Mouse (Mus musculus): Measurements from ENCODE around the gene Pitx1. TPM values are rescaled to one million over a fixed set of nuclear protein-coding genes. Genes with fewer than 3 reads are reported as not detected.

The Pitx1 gene
- polyA plus RNA-seq, 1 experiment from 2014 or later, result 0.08 TPM

DNA sequence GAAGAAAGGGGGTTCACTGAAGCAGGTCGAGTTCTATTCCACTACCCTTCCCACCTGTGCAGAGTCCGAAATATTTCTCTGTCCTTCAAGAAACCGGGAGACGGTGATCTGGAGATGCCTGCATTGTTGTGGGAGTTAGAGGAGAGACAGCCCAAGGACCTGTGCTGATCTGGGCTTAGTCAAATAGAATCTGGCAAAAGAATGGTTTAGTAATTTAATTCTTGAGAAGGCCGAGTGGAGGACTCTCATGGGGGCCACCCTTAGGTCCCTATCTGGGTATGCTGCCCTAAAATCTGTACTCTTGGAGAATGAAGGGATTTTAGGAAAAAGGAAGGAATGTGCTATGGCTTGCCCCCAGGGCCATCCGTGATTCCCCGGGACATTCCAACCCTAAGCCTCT lies 2.1 kb downstream of the Pitx1 start:
- Histone ChIP-seq H3K4me1 (replicated peaks; ENCODE audit: insufficient read depth, low read length) (peaks cover 21% of the 10 kb centered on the region), H3K4me2 (ENCODE audit: low read length) (no peak overlapping the region), H3K9me3 (replicated peaks; ENCODE audit: low read length) (no peaks in the 10 kb centered on the region), H3K36me3 (ENCODE audit: insufficient read depth, low read length) (no peaks in the 10 kb centered on the region), H3K4me3 (replicated peaks; ENCODE audit: low read depth, low read length) (no peak overlapping the region), H3K9ac (ENCODE audit: low read depth, low read length) (no peak overlapping the region), H3K27ac (no peak overlapping the region), H3K27me3 (ENCODE audit: insufficient read depth, low read length) (peaks cover 93% of the 10 kb centered on the region)
- DNase-seq (ENCODE audit: low spot score) (no peak), ATAC-seq (replicated peaks; ENCODE audit: low FRiP score, low read depth) (no peak)
- 7% methylated on average over 7 of the region's 7 CpGs for WGBS
- no peak for TF ChIP-seq CTCF (IDR thresholded peaks at IDR 0.05; ENCODE audit: low read depth)

DNA sequence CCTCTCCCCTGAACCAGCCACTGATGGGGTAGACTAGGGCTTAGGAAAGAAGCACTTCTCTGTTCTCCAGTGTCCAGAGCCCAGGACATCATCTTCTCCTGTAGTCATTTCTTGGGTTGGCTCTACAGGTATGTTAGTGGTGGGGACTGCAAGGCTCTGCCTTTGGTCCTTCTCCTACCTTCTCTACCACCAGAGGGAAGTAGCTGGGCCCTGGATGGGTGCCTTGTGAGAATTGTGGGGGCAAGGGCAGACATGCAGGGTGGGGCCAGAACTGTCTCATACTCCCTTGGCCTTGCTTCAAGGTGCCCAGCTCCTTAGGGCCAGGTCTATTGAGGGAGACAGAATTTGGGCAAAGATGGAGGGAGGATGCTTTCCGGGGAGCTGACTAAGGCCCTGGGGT lies 3.4 kb downstream of the Pitx1 start:
- ATAC-seq (replicated peaks; ENCODE audit: low FRiP score, low read depth) (no peak), DNase-seq (ENCODE audit: low spot score) (no peak)
- no peak for TF ChIP-seq CTCF (IDR thresholded peaks at IDR 0.05; ENCODE audit: low read depth)
- no peaks in the 10 kb centered on the region for H3K9me3 ChIP-seq (replicated peaks; ENCODE audit: low read length)
- H3K27ac ChIP-seq, result no peak overlapping the region
- no peaks in the 10 kb centered on the region for H3K36me3 ChIP-seq (ENCODE audit: insufficient read depth, low read length)
- 55% methylated on average over 1 of the region's 1 CpGs for WGBS
- no peak overlapping the region for H3K9ac ChIP-seq (ENCODE audit: low read depth, low read length)
- peaks cover 95% of the 10 kb centered on the region for H3K27me3 ChIP-seq (ENCODE audit: insufficient read depth, low read length)
- no peak overlapping the region for H3K4me2 ChIP-seq (ENCODE audit: low read length)
- peaks cover 21% of the 10 kb centered on the region for H3K4me1 ChIP-seq (replicated peaks; ENCODE audit: insufficient read depth, low read length)
- no peak overlapping the region for H3K4me3 ChIP-seq (replicated peaks; ENCODE audit: low read depth, low read length)

DNA sequence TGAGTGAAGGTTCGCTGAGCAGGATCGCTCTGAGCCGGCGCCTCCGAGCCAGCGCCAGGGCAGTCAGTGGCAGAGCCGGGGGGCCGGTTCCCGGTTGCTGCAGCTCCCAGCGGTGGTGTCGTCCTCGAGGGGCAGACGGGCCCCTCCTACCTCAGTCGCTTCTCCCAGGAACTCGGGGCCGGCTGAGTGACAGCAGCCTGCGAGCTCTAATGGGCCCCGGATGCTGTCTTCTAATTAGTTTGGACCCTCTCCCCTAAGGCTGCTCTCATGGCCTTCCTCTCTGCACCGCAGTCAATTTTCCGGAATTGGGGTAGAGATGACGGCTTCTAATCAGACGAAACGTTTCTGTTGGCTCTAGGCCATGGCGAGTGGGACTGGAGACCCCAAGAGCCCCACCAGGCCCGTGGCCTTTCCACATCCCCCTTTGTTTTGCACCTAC lies 4.3 kb downstream of the Pitx1 start:
- Histone ChIP-seq H3K9ac (ENCODE audit: low read depth, low read length) (no peak overlapping the region), H3K4me2 (ENCODE audit: low read length) (peak overlapping the region; percentile 43), H3K4me3 (replicated peaks; ENCODE audit: low read depth, low read length) (peak overlapping the region; percentile 13; the same call in 1 of the 2 replicates), H3K36me3 (ENCODE audit: insufficient read depth, low read length) (no peaks in the 10 kb centered on the region), H3K27ac (no peak overlapping the region), H3K4me1 (replicated peaks; ENCODE audit: insufficient read depth, low read length) (peaks cover 21% of the 10 kb centered on the region), H3K9me3 (replicated peaks; ENCODE audit: low read length) (no peaks in the 10 kb centered on the region), H3K27me3 (ENCODE audit: insufficient read depth, low read length) (peaks cover 91% of the 10 kb centered on the region)
- ATAC-seq (replicated peaks; ENCODE audit: low FRiP score, low read depth), result no peak
- WGBS, result 4% methylated on average over 25 of the region's 25 CpGs
- no peak for DNase-seq (ENCODE audit: low spot score)
- TF ChIP-seq CTCF (IDR thresholded peaks at IDR 0.05; ENCODE audit: low read depth), result no peak

DNA sequence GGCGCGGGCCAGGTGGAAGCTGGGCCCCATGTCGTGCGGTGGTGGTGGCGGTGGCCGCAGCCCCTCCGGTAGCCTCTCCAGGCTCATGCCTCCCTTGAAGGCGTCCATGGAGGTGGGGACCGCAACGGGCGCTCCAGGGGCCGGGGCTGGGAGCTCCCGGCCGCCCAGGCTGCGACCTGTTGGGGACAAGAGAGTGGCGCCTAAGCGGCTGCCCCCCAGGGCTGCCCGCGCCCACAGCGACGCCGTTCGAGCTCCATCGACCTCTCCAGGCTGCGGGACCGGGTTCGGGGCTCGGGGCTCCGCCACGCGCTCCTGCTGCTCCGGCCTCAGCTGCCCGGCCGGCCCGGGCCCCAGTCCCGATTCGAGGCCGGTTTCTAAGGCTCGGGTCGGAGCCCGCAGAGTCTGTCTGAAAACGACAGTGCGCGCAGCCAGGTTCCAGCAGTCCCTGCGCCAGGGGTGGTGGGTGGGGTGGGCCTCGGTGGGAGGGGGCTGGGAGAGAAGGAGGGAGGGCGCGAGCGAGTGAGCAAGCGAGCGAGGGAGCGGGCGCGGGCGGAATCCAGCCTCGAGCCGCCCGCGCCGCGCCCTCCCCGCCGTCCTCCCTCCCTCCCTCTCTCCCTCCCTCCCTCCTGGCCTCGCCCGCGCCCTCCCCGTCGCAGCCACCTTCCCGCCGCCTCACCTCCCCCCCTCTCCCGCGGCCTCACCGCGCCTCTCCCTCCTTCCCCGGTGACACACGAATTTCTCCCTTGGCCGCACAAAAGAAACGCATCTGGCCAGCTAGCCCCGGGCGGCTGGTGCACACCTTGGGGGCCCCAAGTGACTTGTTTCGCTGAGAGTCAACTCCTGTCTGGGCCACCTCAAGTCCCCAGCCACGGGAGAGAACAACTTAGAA lies 4.9 kb downstream of the Pitx1 start:
- H3K4me2 ChIP-seq (ENCODE audit: low read length), result peak overlapping the region; percentile 43
- H3K4me1 ChIP-seq (replicated peaks; ENCODE audit: insufficient read depth, low read length), result peaks cover 20% of the 10 kb centered on the region
- no peak for TF ChIP-seq CTCF (IDR thresholded peaks at IDR 0.05; ENCODE audit: low read depth)
- peak overlapping the region; percentile 13 for H3K4me3 ChIP-seq (replicated peaks; ENCODE audit: low read depth, low read length)
- H3K27ac ChIP-seq, result no peak overlapping the region
- ATAC-seq (replicated peaks; ENCODE audit: low FRiP score, low read depth) (no peak), DNase-seq (ENCODE audit: low spot score) (no peak)
- WGBS, result 2% methylated on average over 40 of the region's 82 CpGs
- H3K9ac ChIP-seq (ENCODE audit: low read depth, low read length), result no peak overlapping the region; the same call in 1 of the 2 replicates
- H3K36me3 ChIP-seq (ENCODE audit: insufficient read depth, low read length), result no peaks in the 10 kb centered on the region
- peaks cover 92% of the 10 kb centered on the region for H3K27me3 ChIP-seq (ENCODE audit: insufficient read depth, low read length)
- H3K9me3 ChIP-seq (replicated peaks; ENCODE audit: low read length), result no peaks in the 10 kb centered on the region

DNA sequence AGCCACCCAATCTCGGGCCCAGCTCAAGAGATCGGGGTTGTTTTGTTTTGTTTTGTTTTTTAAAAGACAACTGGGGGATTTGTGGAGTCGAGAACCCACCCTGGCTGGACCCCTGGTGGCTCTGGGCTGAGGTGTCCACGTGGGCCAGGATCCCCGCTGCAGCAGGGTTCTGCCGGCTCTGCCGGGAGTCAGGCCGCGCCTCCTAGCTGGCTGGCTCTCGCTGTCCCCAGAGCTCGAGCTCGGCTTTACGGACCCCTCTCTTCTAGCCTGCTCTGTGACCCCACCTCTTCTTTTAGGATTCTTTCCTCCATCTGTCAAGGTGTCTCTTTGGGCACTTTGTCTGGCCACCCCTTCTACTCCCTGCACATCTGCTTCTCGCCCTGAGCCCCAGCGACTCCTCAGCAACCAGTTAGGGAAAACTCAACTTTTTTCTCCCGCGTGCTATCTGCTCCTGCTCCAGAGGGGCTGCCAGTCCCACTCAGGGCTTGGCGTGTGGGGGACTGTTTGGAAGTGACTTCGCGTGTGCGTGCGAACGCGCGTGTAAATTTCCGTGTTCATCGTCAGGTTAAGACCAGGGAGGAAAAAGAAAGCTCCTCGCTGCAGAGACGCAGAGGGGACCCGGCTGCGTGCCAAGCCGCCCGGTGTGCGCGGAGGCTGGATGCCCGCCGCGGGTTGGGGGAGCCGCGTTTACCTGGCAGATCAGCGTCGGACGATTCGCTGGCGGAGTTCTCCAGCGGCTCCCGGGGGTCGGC lies 5.7 kb downstream of the Pitx1 start:
- Histone ChIP-seq H3K27me3 (ENCODE audit: insufficient read depth, low read length) (peaks cover 92% of the 10 kb centered on the region), H3K9me3 (replicated peaks; ENCODE audit: low read length) (no peaks in the 10 kb centered on the region), H3K4me2 (ENCODE audit: low read length) (peak overlapping the region; percentile 43), H3K4me1 (replicated peaks; ENCODE audit: insufficient read depth, low read length) (peaks cover 16% of the 10 kb centered on the region), H3K27ac (no peak overlapping the region), H3K4me3 (replicated peaks; ENCODE audit: low read depth, low read length) (peak overlapping the region; percentile 13), H3K9ac (ENCODE audit: low read depth, low read length) (no peak overlapping the region; the same call in 1 of the 2 replicates), H3K36me3 (ENCODE audit: insufficient read depth, low read length) (no peaks in the 10 kb centered on the region)
- 2% methylated on average over 47 of the region's 48 CpGs for WGBS
- no peak for ATAC-seq (replicated peaks; ENCODE audit: low FRiP score, low read depth)
- DNase-seq (ENCODE audit: low spot score), result no peak
- 0 out of 2 replicates have a peak, but pooled peaks have one; percentile 4 for TF ChIP-seq CTCF (IDR thresholded peaks at IDR 0.05; ENCODE audit: low read depth)

DNA sequence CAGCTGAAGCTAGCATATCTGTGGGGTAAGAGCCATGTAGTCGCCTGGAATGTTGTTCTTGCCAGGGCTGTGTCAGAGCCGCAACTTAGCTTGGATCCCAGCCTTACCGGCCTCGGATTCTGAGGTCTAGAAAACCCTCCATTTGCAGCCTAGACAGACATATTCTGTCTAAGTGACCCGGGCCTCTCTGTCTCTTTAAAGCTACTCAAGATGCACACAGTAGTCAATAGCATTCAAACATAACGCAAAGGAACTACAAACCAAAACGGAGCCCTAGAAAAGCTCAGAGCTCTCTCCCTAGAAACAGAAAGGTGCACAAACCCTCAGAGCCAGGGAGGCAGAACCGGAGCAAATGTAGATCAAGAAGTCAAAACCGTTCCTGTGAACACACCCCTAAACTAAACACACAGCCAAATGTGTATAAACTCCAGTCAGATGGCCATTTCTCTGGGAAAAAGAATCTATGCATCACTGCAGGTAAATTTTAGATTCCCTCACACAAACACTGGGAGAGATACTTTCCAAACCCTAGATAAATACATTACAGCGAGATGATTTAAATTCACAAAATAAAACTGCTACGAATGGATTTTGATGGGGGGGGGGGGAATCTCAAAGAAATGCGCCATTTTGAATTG lies 6.9 kb downstream of the Pitx1 start:
- no peak overlapping the region for H3K4me2 ChIP-seq (ENCODE audit: low read length)
- H3K36me3 ChIP-seq (ENCODE audit: insufficient read depth, low read length), result no peaks in the 10 kb centered on the region
- no peak overlapping the region for H3K9ac ChIP-seq (ENCODE audit: low read depth, low read length)
- TF ChIP-seq CTCF (IDR thresholded peaks at IDR 0.05; ENCODE audit: low read depth), result no peak
- H3K27ac ChIP-seq, result no peak overlapping the region
- no peak for DNase-seq (ENCODE audit: low spot score)
- no peak for ATAC-seq (replicated peaks; ENCODE audit: low FRiP score, low read depth)
- WGBS, result 6% methylated on average over 12 of the region's 12 CpGs
- no peaks in the 10 kb centered on the region for H3K9me3 ChIP-seq (replicated peaks; ENCODE audit: low read length)
- H3K4me3 ChIP-seq (replicated peaks; ENCODE audit: low read depth, low read length), result no peak overlapping the region; the same call in 1 of the 2 replicates
- H3K4me1 ChIP-seq (replicated peaks; ENCODE audit: insufficient read depth, low read length), result peaks cover 16% of the 10 kb centered on the region
- peaks cover 92% of the 10 kb centered on the region for H3K27me3 ChIP-seq (ENCODE audit: insufficient read depth, low read length)

Measured in kidney, postnatal 0 days (tissue).